Mouse (Mus musculus): ENCODE data around the gene Esyt3. TPM values are rescaled to one million over a fixed set of nuclear protein-coding genes. Genes with fewer than 3 reads are reported as not detected.

The Esyt3 gene
- polyA plus RNA-seq (2014; fragmentation: Nextera tagmentation; extraction: Ambion mirVana): 0.26 and 0.39 TPM in 2 replicates

GRCm38 (mm10) chr9:99357921-99358692 lies at the start of gene Esyt3:
Gene Esyt3, minus strand, starts transcription at chr9:99358557.
- H3K27me3 ChIP-seq (ENCODE audit: control insufficient read depth, insufficient read depth, low read length): peaks cover 40% of the 10 kb centered on the region
- H3K36me3 ChIP-seq (ENCODE audit: control insufficient read depth, insufficient read depth, low read length): no peaks in the 10 kb centered on the region
- ATAC-seq (ENCODE audit: low FRiP score, low TSS enrichment) (no peak; the same call in 1 of the 2 replicates), DNase-seq (peak; percentile 68)
- no peak within 1 kb of the TSS for H3K27ac ChIP-seq (replicated peaks; ENCODE audit: low read depth, low read length)
- H3K4me2 ChIP-seq (ENCODE audit: low read length): peak within 1 kb of the TSS; percentile 92
- no peaks in the 10 kb centered on the region for H3K9me3 ChIP-seq (ENCODE audit: control insufficient read depth, low read length)
- peak within 1 kb of the TSS; percentile 34; the same call in 1 of the 2 replicates for H3K9ac ChIP-seq (replicated peaks; ENCODE audit: low read length)
- peak within 1 kb of the TSS; percentile 45 for H3K4me3 ChIP-seq (replicated peaks; ENCODE audit: low read depth, low read length)
- under 1% methylated on average over 66 of the region's 66 CpGs for whole genome bisulfite sequencing
- peaks cover 16% of the 10 kb centered on the region for H3K4me1 ChIP-seq (ENCODE audit: control insufficient read depth, insufficient read depth, low read length)

GRCm38 (mm10) chr9:99401288-99401974 lies 43.1 kb upstream of the Esyt3 start:
- H3K4me2 ChIP-seq (ENCODE audit: low read length): no peak overlapping the region
- H3K27me3 ChIP-seq (ENCODE audit: control insufficient read depth, insufficient read depth, low read length): no peaks in the 10 kb centered on the region
- no peak overlapping the region for H3K4me3 ChIP-seq (replicated peaks; ENCODE audit: low read depth, low read length)
- no peak overlapping the region for H3K9ac ChIP-seq (replicated peaks; ENCODE audit: low read length)
- WGBS: 86% methylated on average over 9 of the region's 9 CpGs
- H3K9me3 ChIP-seq (ENCODE audit: control insufficient read depth, low read length): no peaks in the 10 kb centered on the region
- H3K36me3 ChIP-seq (ENCODE audit: control insufficient read depth, insufficient read depth, low read length): 0 out of 2 replicates have a peak, but pooled peaks cover 10% of the 10 kb centered on the region
- no peak for ATAC-seq (ENCODE audit: low FRiP score, low TSS enrichment)
- DNase-seq: no peak
- H3K4me1 ChIP-seq (ENCODE audit: control insufficient read depth, insufficient read depth, low read length): no peaks in the 10 kb centered on the region
- H3K27ac ChIP-seq (replicated peaks; ENCODE audit: low read depth, low read length): no peak overlapping the region

- no peak overlapping the region for H3K4me3 ChIP-seq (replicated peaks; ENCODE audit: low read depth, low read length)
- no peaks in the 10 kb centered on the region for H3K4me1 ChIP-seq (ENCODE audit: control insufficient read depth, insufficient read depth, low read length)
- H3K9me3 ChIP-seq (ENCODE audit: control insufficient read depth, low read length): no peaks in the 10 kb centered on the region
- H3K36me3 ChIP-seq (ENCODE audit: control insufficient read depth, insufficient read depth, low read length): 0 out of 2 replicates have a peak, but pooled peaks cover 10% of the 10 kb centered on the region
- DNase-seq (no peak), ATAC-seq (ENCODE audit: low FRiP score, low TSS enrichment) (no peak)
- H3K4me2 ChIP-seq (ENCODE audit: low read length): no peak overlapping the region
- H3K27me3 ChIP-seq (ENCODE audit: control insufficient read depth, insufficient read depth, low read length): no peaks in the 10 kb centered on the region
- H3K9ac ChIP-seq (replicated peaks; ENCODE audit: low read length): no peak overlapping the region
- H3K27ac ChIP-seq (replicated peaks; ENCODE audit: low read depth, low read length): no peak overlapping the region
- 83% methylated on average over 6 of the region's 6 CpGs for WGBS
Observed at GRCm38 (mm10) chr9:99400781-99401180, 42.4 kb upstream of the Esyt3 start.

GRCm38 (mm10) chr9:99397056-99397815 lies 38.9 kb upstream of the Esyt3 start:
- 82% methylated on average over 13 of the region's 13 CpGs for WGBS
- Histone ChIP-seq H3K4me1 (ENCODE audit: control insufficient read depth, insufficient read depth, low read length) (no peaks in the 10 kb centered on the region), H3K27ac (replicated peaks; ENCODE audit: low read depth, low read length) (no peak overlapping the region), H3K27me3 (ENCODE audit: control insufficient read depth, insufficient read depth, low read length) (no peaks in the 10 kb centered on the region), H3K9ac (replicated peaks; ENCODE audit: low read length) (no peak overlapping the region), H3K9me3 (ENCODE audit: control insufficient read depth, low read length) (no peaks in the 10 kb centered on the region), H3K4me3 (replicated peaks; ENCODE audit: low read depth, low read length) (no peak overlapping the region), H3K36me3 (ENCODE audit: control insufficient read depth, insufficient read depth, low read length) (peaks cover 7% of the 10 kb centered on the region), H3K4me2 (ENCODE audit: low read length) (no peak overlapping the region)
- DNase-seq (no peak), ATAC-seq (ENCODE audit: low FRiP score, low TSS enrichment) (no peak)

GRCm38 (mm10) chr9:99394366-99394765 lies 36.0 kb upstream of the Esyt3 start:
- no peaks in the 10 kb centered on the region for H3K4me1 ChIP-seq (ENCODE audit: control insufficient read depth, insufficient read depth, low read length)
- H3K9ac ChIP-seq (replicated peaks; ENCODE audit: low read length): no peak overlapping the region
- no peaks in the 10 kb centered on the region for H3K27me3 ChIP-seq (ENCODE audit: control insufficient read depth, insufficient read depth, low read length)
- no peak overlapping the region for H3K27ac ChIP-seq (replicated peaks; ENCODE audit: low read depth, low read length)
- H3K36me3 ChIP-seq (ENCODE audit: control insufficient read depth, insufficient read depth, low read length): peaks cover 20% of the 10 kb centered on the region
- DNase-seq (no peak), ATAC-seq (ENCODE audit: low FRiP score, low TSS enrichment) (no peak)
- no peak overlapping the region for H3K4me2 ChIP-seq (ENCODE audit: low read length)
- H3K4me3 ChIP-seq (replicated peaks; ENCODE audit: low read depth, low read length): no peak overlapping the region
- no peaks in the 10 kb centered on the region for H3K9me3 ChIP-seq (ENCODE audit: control insufficient read depth, low read length)
- WGBS: 77% methylated on average over 11 of the region's 11 CpGs

GRCm38 (mm10) chr9:99393146-99393545 lies 34.8 kb upstream of the Esyt3 start:
- WGBS: 95% methylated on average over 8 of the region's 8 CpGs
- Histone ChIP-seq H3K4me1 (ENCODE audit: control insufficient read depth, insufficient read depth, low read length) (no peaks in the 10 kb centered on the region), H3K4me2 (ENCODE audit: low read length) (no peak overlapping the region), H3K4me3 (replicated peaks; ENCODE audit: low read depth, low read length) (no peak overlapping the region), H3K9me3 (ENCODE audit: control insufficient read depth, low read length) (no peaks in the 10 kb centered on the region), H3K27me3 (ENCODE audit: control insufficient read depth, insufficient read depth, low read length) (no peaks in the 10 kb centered on the region), H3K36me3 (ENCODE audit: control insufficient read depth, insufficient read depth, low read length) (peaks cover 28% of the 10 kb centered on the region), H3K9ac (replicated peaks; ENCODE audit: low read length) (no peak overlapping the region), H3K27ac (replicated peaks; ENCODE audit: low read depth, low read length) (no peak overlapping the region)
- ATAC-seq (ENCODE audit: low FRiP score, low TSS enrichment): no peak
- no peak for DNase-seq

- no peaks in the 10 kb centered on the region for H3K9me3 ChIP-seq (ENCODE audit: control insufficient read depth, low read length)
- H3K9ac ChIP-seq (replicated peaks; ENCODE audit: low read length): no peak overlapping the region
- H3K4me3 ChIP-seq (replicated peaks; ENCODE audit: low read depth, low read length): no peak overlapping the region
- H3K4me2 ChIP-seq (ENCODE audit: low read length): no peak overlapping the region
- WGBS: 96% methylated on average over 10 of the region's 10 CpGs
- no peak for ATAC-seq (ENCODE audit: low FRiP score, low TSS enrichment)
- H3K27ac ChIP-seq (replicated peaks; ENCODE audit: low read depth, low read length): no peak overlapping the region
- DNase-seq: no peak
- no peaks in the 10 kb centered on the region for H3K4me1 ChIP-seq (ENCODE audit: control insufficient read depth, insufficient read depth, low read length)
- H3K36me3 ChIP-seq (ENCODE audit: control insufficient read depth, insufficient read depth, low read length): peaks cover 42% of the 10 kb centered on the region
- no peaks in the 10 kb centered on the region for H3K27me3 ChIP-seq (ENCODE audit: control insufficient read depth, insufficient read depth, low read length)
Observed at GRCm38 (mm10) chr9:99391557-99391956, 33.2 kb upstream of the Esyt3 start.

- WGBS: 44% methylated on average over 2 of the region's 2 CpGs
- Histone ChIP-seq H3K36me3 (ENCODE audit: control insufficient read depth, insufficient read depth, low read length) (peaks cover 47% of the 10 kb centered on the region), H3K4me3 (replicated peaks; ENCODE audit: low read depth, low read length) (no peak overlapping the region)
Observed at GRCm38 (mm10) chr9:99390716-99391115, 32.4 kb upstream of the Esyt3 start.

More at GRCm38 (mm10) chr9:99390716-99391115, 32.4 kb upstream of the Esyt3 start:
- DNase-seq: no peak
- Histone ChIP-seq H3K9ac (replicated peaks; ENCODE audit: low read length) (no peak overlapping the region), H3K4me2 (ENCODE audit: low read length) (no peak overlapping the region), H3K9me3 (ENCODE audit: control insufficient read depth, low read length) (no peaks in the 10 kb centered on the region), H3K27ac (replicated peaks; ENCODE audit: low read depth, low read length) (no peak overlapping the region), H3K4me1 (ENCODE audit: control insufficient read depth, insufficient read depth, low read length) (no peaks in the 10 kb centered on the region), H3K27me3 (ENCODE audit: control insufficient read depth, insufficient read depth, low read length) (no peaks in the 10 kb centered on the region)
- no peak for ATAC-seq (ENCODE audit: low FRiP score, low TSS enrichment)

Measured in midbrain, embryonic 14.5 days (tissue).